Mouse (Mus musculus) stomach, postnatal 0 days (tissue): ENCODE results near the gene Col4a4.

Source experiments
- CTCF ChIP-seq: IDR thresholded peaks from 2 replicates; pipeline ENCODE4 v1.5.1; 2016; ENCODE audit warnings: antibody characterized with exemption, low read depth, mild to moderate bottlenecking, moderate library complexity
- EP300 ChIP-seq: optimal IDR thresholded peaks from 2 replicates; pipeline ENCODE3; 2016; ENCODE audit warnings: antibody characterized with exemption

GRCm38 (mm10) chr1:82629495-82629894 is 42.8 kb upstream of the Col4a4 start:
- no peak for TF ChIP-seq CTCF
- TF ChIP-seq EP300, result no peak
